Mouse (Mus musculus) MEL (cell line): ENCODE measurements around the gene Tipin.

Experiments
- CTCF ChIP-seq, 3 experiments: IDR thresholded peaks in 2 of 3; conservative IDR thresholded peaks in 1 of 3; 2 replicates each; pipeline ENCODE4 v1.5.1; 2011 to 2012; ENCODE audit warnings: low read length in 3 of 3, low read depth in 2 of 3, mild to moderate bottlenecking in 2 of 3, improper control_type of control experiment in 1 of 3, inconsistent platforms in 1 of 3, mixed read lengths in 1 of 3, moderate library complexity in 1 of 3; ENCODE audit not compliant: control insufficient read depth in 1 of 3, insufficient read depth in 1 of 3, poor library complexity in 1 of 3, severe bottlenecking in 1 of 3
- MEF2A ChIP-seq: IDR thresholded peaks from 2 replicates; pipeline ENCODE4 v1.6.1; 2014; ENCODE audit warnings: low read depth, mild to moderate bottlenecking, inconsistent platforms, low read length, improper control_type of control experiment; ENCODE audit not compliant: poor library complexity, insufficient replicate concordance, severe bottlenecking; ENCODE audit errors: extremely low read depth
- POLR2A ChIP-seq, 2 experiments: IDR thresholded peaks; 2 replicates each; pipeline ENCODE4 v1.6.1; 2011 to 2012; ENCODE audit warnings: low read length in 2 of 2, mild to moderate bottlenecking in 2 of 2, control low read depth in 1 of 2, improper control_type of control experiment in 1 of 2, low read depth in 1 of 2, moderate library complexity in 1 of 2; ENCODE audit not compliant: control insufficient read depth in 1 of 2, insufficient read depth in 1 of 2, poor library complexity in 1 of 2
- TBP ChIP-seq: IDR thresholded peaks from 2 replicates; pipeline ENCODE4 v1.8.0; 2011; ENCODE audit warnings: low read depth, low read length, improper control_type of control experiment

- TF ChIP-seq CTCF (IDR thresholded peaks at IDR 0.05 in 2 of 3, conservative IDR thresholded peaks at IDR 0.05 in 1 of 3; ENCODE audit: control insufficient read depth in 1 of 3, insufficient read depth in 1 of 3, low read depth in 2 of 3, low read length in 3 of 3, poor library complexity in 1 of 3, severe bottlenecking in 1 of 3) = no peak
- TF ChIP-seq TBP = no peak
- TF ChIP-seq POLR2A (IDR thresholded peaks at IDR 0.05; ENCODE audit: control insufficient read depth in 1 of 2, insufficient read depth in 1 of 2, low read depth in 1 of 2, low read length in 2 of 2, poor library complexity in 1 of 2) = no peak
- no peak for TF ChIP-seq MEF2A
Measured at GRCm38 (mm10) chr9:64316986-64317385, 35.6 kb downstream of the Tipin start.
